Mouse (Mus musculus) midbrain, embryonic 13.5 days (tissue): ENCODE measurements around the gene Ctsc. TPM values are rescaled to one million over a fixed set of nuclear protein-coding genes. Genes with fewer than 3 reads are reported as not detected.

Experiments used
- ATAC-seq: fragments of 200-750 bp; cut with Nextera tagmentation; 2 replicates; pipeline ENCODE4 v1.8.0; 2017; ENCODE audit warnings: mild to moderate bottlenecking, moderate TSS enrichment, moderate library complexity
- H3K27ac ChIP-seq: fragments of 300-500 bp; sonication (generic); 2 replicates; pipeline ENCODE4 v1.5.1; 2015; ENCODE audit warnings: inconsistent platforms, mild to moderate bottlenecking, moderate library complexity
- H3K27me3 ChIP-seq: fragments of 300-500 bp; sonication (generic); 2 replicates; pipeline ENCODE4 v1.6.1; 2015; ENCODE audit warnings: mild to moderate bottlenecking, inconsistent platforms
- H3K36me3 ChIP-seq: fragments of 300-500 bp; sonication (generic); 2 replicates; pipeline ENCODE4 v1.6.1; 2015; ENCODE audit warnings: mild to moderate bottlenecking, inconsistent platforms
- H3K4me1 ChIP-seq: fragments of 300-500 bp; sonication (generic); replicated peaks from 2 replicates; pipeline ENCODE4 v1.6.1; 2015; ENCODE audit warnings: inconsistent platforms
- H3K4me2 ChIP-seq: fragments of 300-500 bp; sonication (generic); replicated peaks from 2 replicates; pipeline ENCODE4 v1.6.1; 2015; ENCODE audit warnings: moderate library complexity, mild to moderate bottlenecking, inconsistent platforms
- H3K4me3 ChIP-seq: fragments of 300-500 bp; sonication (generic); replicated peaks from 2 replicates; pipeline ENCODE4 v1.5.1; 2015; ENCODE audit warnings: mild to moderate bottlenecking, inconsistent platforms
- H3K9ac ChIP-seq: fragments of 300-500 bp; sonication (generic); replicated peaks from 2 replicates; pipeline ENCODE4 v1.6.1; 2015; ENCODE audit warnings: mild to moderate bottlenecking, inconsistent platforms
- H3K9me3 ChIP-seq: fragments of 300-500 bp; sonication (generic); 2 replicates; pipeline ENCODE4 v1.6.1; 2016; ENCODE audit warnings: mild to moderate bottlenecking, inconsistent platforms
- WGBS: fragments of 180-500 bp; shearing (Covaris S2); methylation state at CpG from one replicate; pipeline ENCODE4 v1.1.7; 2015; 5-methylcytosine and 5-hydroxymethylcytosine counted together
- polyA plus RNA-seq: library from polyadenylated mRNA; unstranded; fragments of >200 nt; fragmentation: Nextera tagmentation; extraction: Ambion mirVana; gene quantifications from 2 replicates; pipeline ENCODE4 v1.2.1, GENCODE M21; 2015

The Ctsc gene
- polyA plus RNA-seq, 1 experiment from 2014 or later = 12.0 TPM

- Histone ChIP-seq H3K27ac (no peak overlapping the region), H3K36me3 (no peaks in the 10 kb centered on the region), H3K4me3 (no peak overlapping the region), H3K9me3 (no peaks in the 10 kb centered on the region), H3K27me3 (no peaks in the 10 kb centered on the region), H3K4me1 (no peaks in the 10 kb centered on the region), H3K4me2 (no peak overlapping the region), H3K9ac (no peak overlapping the region)
- 90% methylated on average over 3 of the region's 3 CpGs for WGBS
- no peak for ATAC-seq
Observed at GRCm38 (mm10) chr7:88306725-88307124, 28.8 kb downstream of the Ctsc start.

GRCm38 (mm10) chr7:88310398-88311180 lies 32.7 kb downstream of the Ctsc start:
- H3K9ac ChIP-seq = no peak overlapping the region

GRCm38 (mm10) chr7:88316408-88316807 lies 38.5 kb downstream of the Ctsc start:
- Histone ChIP-seq H3K27ac (no peak overlapping the region), H3K4me1 (peaks cover 5% of the 10 kb centered on the region; the same call in 1 of the 2 replicates), H3K27me3 (no peaks in the 10 kb centered on the region), H3K9ac (no peak overlapping the region), H3K9me3 (no peaks in the 10 kb centered on the region), H3K4me2 (no peak overlapping the region), H3K36me3 (no peaks in the 10 kb centered on the region), H3K4me3 (no peak overlapping the region)
- ATAC-seq = no peak
- WGBS = 80% methylated on average over 3 of the region's 3 CpGs

More at GRCm38 (mm10) chr7:88310398-88311180, 32.7 kb downstream of the Ctsc start:
- Histone ChIP-seq H3K4me2 (no peak overlapping the region), H3K4me1 (no peaks in the 10 kb centered on the region), H3K27me3 (no peaks in the 10 kb centered on the region), H3K27ac (no peak overlapping the region), H3K36me3 (no peaks in the 10 kb centered on the region), H3K9me3 (no peaks in the 10 kb centered on the region), H3K4me3 (no peak overlapping the region)
- 89% methylated on average over 3 of the region's 3 CpGs for WGBS
- no peak for ATAC-seq

GRCm38 (mm10) chr7:88318474-88318873 lies 40.6 kb downstream of the Ctsc start:
- no peak overlapping the region for H3K27ac ChIP-seq
- no peaks in the 10 kb centered on the region for H3K9me3 ChIP-seq
- H3K27me3 ChIP-seq = no peaks in the 10 kb centered on the region
- no peak for ATAC-seq
- no peak overlapping the region for H3K4me3 ChIP-seq
- no peaks in the 10 kb centered on the region for H3K36me3 ChIP-seq
- no peak overlapping the region for H3K4me2 ChIP-seq
- peaks cover 5% of the 10 kb centered on the region; the same call in 1 of the 2 replicates for H3K4me1 ChIP-seq
- 82% methylated on average over 1 of the region's 1 CpGs for WGBS
- no peak overlapping the region for H3K9ac ChIP-seq

GRCm38 (mm10) chr7:88318904-88319303 lies 41.0 kb downstream of the Ctsc start:
- H3K27ac ChIP-seq = no peak overlapping the region
- no peaks in the 10 kb centered on the region for H3K36me3 ChIP-seq
- no peaks in the 10 kb centered on the region for H3K27me3 ChIP-seq
- no peak overlapping the region for H3K4me2 ChIP-seq
- 93% methylated on average over 2 of the region's 2 CpGs for WGBS
- H3K4me3 ChIP-seq = no peak overlapping the region
- no peaks in the 10 kb centered on the region for H3K9me3 ChIP-seq
- peaks cover 5% of the 10 kb centered on the region; the same call in 1 of the 2 replicates for H3K4me1 ChIP-seq
- H3K9ac ChIP-seq = no peak overlapping the region
- ATAC-seq = no peak

GRCm38 (mm10) chr7:88319414-88320140 lies 41.7 kb downstream of the Ctsc start:
- Histone ChIP-seq H3K36me3 (no peaks in the 10 kb centered on the region), H3K4me1 (peaks cover 5% of the 10 kb centered on the region; the same call in 1 of the 2 replicates), H3K27ac (no peak overlapping the region), H3K9ac (no peak overlapping the region), H3K4me3 (no peak overlapping the region), H3K4me2 (no peak overlapping the region), H3K9me3 (no peaks in the 10 kb centered on the region), H3K27me3 (no peaks in the 10 kb centered on the region)
- WGBS = 90% methylated on average over 3 of the region's 3 CpGs
- ATAC-seq = no peak

GRCm38 (mm10) chr7:88320628-88321336 lies 42.9 kb downstream of the Ctsc start:
- Histone ChIP-seq H3K9me3 (no peaks in the 10 kb centered on the region), H3K27ac (no peak overlapping the region), H3K36me3 (no peaks in the 10 kb centered on the region), H3K4me1 (peaks cover 5% of the 10 kb centered on the region; the same call in 1 of the 2 replicates), H3K4me3 (no peak overlapping the region), H3K9ac (no peak overlapping the region), H3K4me2 (no peak overlapping the region), H3K27me3 (no peaks in the 10 kb centered on the region)
- peak; percentile 62; the same call in 1 of the 2 replicates for ATAC-seq
- WGBS = 63% methylated on average over 12 of the region's 12 CpGs

GRCm38 (mm10) chr7:88322431-88322830 lies 44.5 kb downstream of the Ctsc start:
- H3K4me1 ChIP-seq = peaks cover 5% of the 10 kb centered on the region; the same call in 1 of the 2 replicates
- H3K9me3 ChIP-seq = no peaks in the 10 kb centered on the region
- WGBS = 87% methylated on average over 2 of the region's 2 CpGs
- no peak for ATAC-seq
- H3K4me2 ChIP-seq = no peak overlapping the region
- H3K4me3 ChIP-seq = no peak overlapping the region
- no peaks in the 10 kb centered on the region for H3K27me3 ChIP-seq
- no peak overlapping the region for H3K27ac ChIP-seq
- H3K36me3 ChIP-seq = no peaks in the 10 kb centered on the region
- no peak overlapping the region for H3K9ac ChIP-seq

GRCm38 (mm10) chr7:88327495-88327894 lies 49.6 kb downstream of the Ctsc start:
- H3K4me1 ChIP-seq = no peaks in the 10 kb centered on the region
- H3K9me3 ChIP-seq = no peaks in the 10 kb centered on the region
- no peak for ATAC-seq

GRCm38 (mm10) chr7:88343828-88344227 lies 65.9 kb downstream of the Ctsc start:
- Histone ChIP-seq H3K9ac (no peak overlapping the region), H3K9me3 (no peaks in the 10 kb centered on the region), H3K27ac (no peak overlapping the region), H3K4me2 (no peak overlapping the region), H3K4me3 (no peak overlapping the region), H3K36me3 (no peaks in the 10 kb centered on the region), H3K27me3 (no peaks in the 10 kb centered on the region), H3K4me1 (no peaks in the 10 kb centered on the region)
- no peak for ATAC-seq

More at GRCm38 (mm10) chr7:88327495-88327894, 49.6 kb downstream of the Ctsc start:
- Histone ChIP-seq H3K27me3 (no peaks in the 10 kb centered on the region), H3K4me2 (no peak overlapping the region), H3K4me3 (no peak overlapping the region), H3K9ac (no peak overlapping the region), H3K27ac (no peak overlapping the region), H3K36me3 (no peaks in the 10 kb centered on the region)

- no peaks in the 10 kb centered on the region for H3K27me3 ChIP-seq
- WGBS = 76% methylated on average over 1 of the region's 1 CpGs
- H3K27ac ChIP-seq = no peak overlapping the region
- no peak for ATAC-seq
- H3K4me1 ChIP-seq = no peaks in the 10 kb centered on the region
- no peak overlapping the region for H3K4me3 ChIP-seq
- H3K4me2 ChIP-seq = no peak overlapping the region
- no peak overlapping the region for H3K9ac ChIP-seq
- no peaks in the 10 kb centered on the region for H3K9me3 ChIP-seq
- H3K36me3 ChIP-seq = no peaks in the 10 kb centered on the region
Observed at GRCm38 (mm10) chr7:88346035-88346434, 68.2 kb downstream of the Ctsc start.
